Mouse (Mus musculus) thymus, postnatal 25 days (tissue): ENCODE data around the gene Acsl1.
"Not testable (repeated sequence)": the region's sequence is repeated elsewhere in the genome, so short reads cannot be mapped to it uniquely, and the experiment has no call there.

Source experiments
- DNase-seq: peaks from one replicate; pipeline ENCODE4 v3.0.0; 2022

Acsl1 gene

DNA sequence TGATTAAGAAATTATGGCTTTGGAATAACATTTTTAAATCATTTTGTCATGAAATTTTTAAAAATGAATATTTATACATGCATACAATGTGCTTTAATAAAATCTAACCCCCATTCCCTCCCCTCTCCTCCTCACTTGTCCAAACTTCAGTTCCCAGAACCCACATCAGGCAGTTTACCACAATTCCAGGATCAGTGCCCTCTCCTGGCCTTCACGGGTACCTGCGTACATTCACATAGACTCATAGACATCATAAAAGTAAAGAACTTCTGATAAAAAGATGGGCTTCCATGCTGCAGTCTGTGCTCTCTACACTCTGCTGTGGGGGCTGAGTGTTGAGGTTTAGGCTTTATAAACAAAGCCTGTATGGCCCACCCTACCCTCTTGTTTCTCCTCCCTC lies 98.1 kb downstream of the Acsl1 start:
- DNase-seq: no peak

DNA sequence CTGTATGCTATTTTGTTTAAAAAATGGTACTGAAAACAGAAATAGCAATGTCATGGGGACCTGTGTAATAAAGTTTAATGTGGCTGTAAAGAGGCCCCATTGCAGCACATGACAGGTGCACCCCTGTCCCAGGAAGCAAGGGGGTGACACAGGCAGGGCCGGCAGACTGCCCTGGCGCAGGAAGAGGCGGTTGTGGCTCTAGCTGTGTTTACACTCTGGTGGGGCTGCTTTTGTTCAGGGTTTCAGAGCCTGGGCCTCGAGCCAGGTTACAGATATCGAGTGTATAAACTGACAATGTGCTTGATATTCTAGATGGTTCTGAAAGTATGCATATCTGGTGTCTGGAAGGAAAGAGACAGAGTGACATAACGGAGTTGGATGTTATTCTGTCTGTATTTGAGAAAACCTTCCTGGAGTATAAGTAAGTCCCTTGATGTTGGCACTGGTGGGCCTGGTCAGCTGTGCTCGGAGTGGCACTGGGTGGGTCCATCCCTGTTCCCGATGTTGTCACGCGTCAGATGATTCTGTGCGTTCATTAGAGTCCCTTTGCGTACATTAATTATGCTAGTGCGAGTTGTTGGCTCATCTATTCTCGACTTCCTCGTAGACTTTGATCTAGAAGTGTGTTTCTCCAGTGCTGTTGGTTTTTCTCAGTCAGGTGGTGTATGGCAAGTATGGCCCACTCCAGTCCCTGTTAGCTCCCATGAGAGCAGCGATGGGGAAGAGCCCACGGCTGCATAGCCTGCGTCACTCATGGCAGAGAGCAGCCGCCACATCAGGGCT lies 99.0 kb downstream of the Acsl1 start:
- DNase-seq: no peak

DNA sequence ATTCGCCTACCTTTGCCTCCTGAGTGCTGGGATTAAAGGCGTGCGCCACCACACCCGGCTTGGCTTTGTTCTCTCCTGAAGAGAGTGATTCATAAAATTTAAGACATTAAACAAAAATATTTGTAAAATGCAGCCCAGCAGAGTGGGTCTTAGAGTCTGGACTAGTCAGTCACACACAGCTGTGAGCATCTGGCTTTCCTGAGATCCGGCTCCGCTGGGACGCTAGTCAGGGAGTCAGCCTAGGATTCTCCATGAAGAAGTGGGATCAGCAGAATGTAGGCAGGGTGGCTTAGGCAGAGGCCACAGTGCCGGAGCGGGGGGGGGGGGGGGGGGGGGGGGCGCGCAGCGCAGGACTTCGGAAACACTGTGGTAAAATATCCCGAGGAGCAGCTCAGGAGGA lies 99.8 kb downstream of the Acsl1 start:
- no peak for DNase-seq

DNA sequence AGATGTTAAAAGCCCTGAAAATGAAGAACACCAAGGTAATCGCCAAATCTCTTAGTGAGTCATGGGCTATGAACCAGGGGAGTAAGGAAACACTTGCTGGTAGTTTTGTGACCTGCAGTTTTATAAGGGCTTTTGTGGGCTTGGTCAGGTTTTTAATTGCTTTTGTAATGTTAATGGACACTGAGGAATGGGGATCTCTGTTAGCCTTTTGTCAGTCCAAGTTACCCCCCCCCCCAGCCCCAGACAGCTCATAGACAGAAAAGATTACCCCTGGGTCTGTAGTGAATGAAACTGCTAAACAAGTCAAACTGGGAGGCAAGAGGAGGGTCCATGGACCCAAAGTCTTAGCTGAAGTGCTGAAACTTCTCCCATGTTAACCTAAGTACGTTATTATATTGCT lies 102.6 kb downstream of the Acsl1 start:
- DNase-seq: no peak

DNA sequence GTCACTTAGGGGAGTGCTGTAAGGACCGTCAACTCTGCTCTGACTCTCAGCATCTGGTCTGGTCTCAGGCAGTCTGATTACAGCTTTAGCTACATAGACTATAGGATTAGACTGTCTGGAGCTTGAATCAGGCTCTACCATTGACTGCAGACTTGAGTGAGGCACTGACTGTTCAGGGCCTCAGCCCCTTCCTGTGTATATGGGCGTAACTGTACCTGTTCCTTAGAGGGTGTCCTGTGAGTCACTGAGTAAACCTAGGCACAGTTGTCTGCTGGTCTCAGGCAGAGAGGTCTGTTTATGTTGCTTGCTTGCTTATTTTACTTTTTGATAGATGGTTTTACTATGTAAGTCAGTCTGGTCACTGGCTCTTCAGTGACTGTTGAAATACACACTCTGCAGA lies 103.1 kb downstream of the Acsl1 start:
- DNase-seq: no peak

DNA sequence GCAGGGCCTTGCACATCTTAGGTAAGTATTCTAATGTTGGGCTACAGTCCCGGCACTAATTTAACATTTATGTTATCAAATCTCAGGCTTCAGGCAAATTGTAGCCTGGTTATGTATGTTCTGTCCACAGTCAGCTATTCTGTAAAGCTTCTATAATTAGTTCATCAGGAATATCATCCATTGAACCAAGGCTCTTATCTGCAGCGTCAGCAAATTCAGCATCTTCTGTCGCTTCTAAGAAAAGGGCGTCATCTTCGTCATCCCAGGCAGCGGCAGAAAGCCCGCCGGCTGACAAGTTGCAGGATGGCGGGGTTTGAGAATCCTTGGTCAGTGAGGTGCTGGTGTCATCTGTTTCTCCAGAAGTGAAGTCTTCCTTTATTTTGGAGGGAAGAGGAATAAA lies 108.0 kb downstream of the Acsl1 start:
- DNase-seq: no peak

DNA sequence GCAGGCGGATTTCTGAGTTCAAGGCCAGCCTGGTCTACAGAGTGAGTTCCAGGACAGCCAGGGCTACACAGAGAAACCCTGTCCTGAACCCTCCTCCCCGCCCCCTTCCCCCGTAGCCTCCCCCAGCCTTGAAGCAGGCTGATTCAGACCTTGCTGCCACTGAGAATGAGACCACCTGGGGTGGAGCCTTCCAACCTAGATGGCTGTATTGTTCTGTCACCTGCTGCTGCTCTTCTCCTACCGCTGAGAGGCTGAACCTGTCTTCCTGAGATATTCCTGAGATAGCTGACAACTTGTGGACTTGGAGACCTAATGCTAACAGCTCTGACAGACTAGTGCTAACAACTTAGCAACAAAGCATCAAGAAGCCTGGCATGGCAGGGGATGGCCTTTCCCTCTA lies 113.5 kb downstream of the Acsl1 start:
- not testable (repeated sequence) for DNase-seq

DNA sequence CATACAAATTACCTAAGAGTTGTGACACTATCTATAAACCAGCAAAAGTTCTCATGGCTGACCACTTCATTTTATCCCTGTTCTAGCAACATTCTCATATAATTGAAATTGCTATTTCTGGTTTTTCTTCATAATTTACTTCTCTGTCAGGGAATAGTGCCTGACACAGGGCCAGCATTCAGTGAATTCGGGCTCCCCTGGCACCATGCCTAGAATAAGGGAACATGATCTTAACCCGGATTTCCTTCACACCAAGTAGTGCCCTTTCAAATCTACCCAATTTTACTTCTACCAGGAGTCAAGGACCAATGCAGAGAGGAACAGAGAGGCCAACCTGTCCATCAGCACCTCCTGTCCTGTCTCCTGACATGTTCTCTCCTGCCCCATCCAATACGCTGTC lies 114.7 kb downstream of the Acsl1 start:
- no peak for DNase-seq
